Mouse (Mus musculus) right cerebral cortex, adult 18-20 months (tissue): ENCODE data around the gene Rab27a.
A peak's percentile ranks its signal among the peaks of the same experiment; 100 is the strongest.
"Not testable (repeated sequence)": the region's sequence is repeated elsewhere in the genome, so short reads cannot be mapped to it uniquely, and the experiment has no call there.

Experiments used
- DNase-seq: peaks from one replicate; pipeline ENCODE4 v3.0.0; 2022; ENCODE audit warnings: mixed read lengths

Rab27a gene

GRCm38 (mm10) chr9:73047906-73048305 lies 3.3 kb downstream of the Rab27a start:
- no peak for DNase-seq

- DNase-seq, result no peak
These were observed 4.3 kb downstream of the Rab27a start for GRCm38 (mm10) chr9:73048927-73049326.

- DNase-seq, result no peak
These were observed 5.2 kb downstream of the Rab27a start for GRCm38 (mm10) chr9:73049833-73050232.

GRCm38 (mm10) chr9:73050606-73051005 lies 6.0 kb downstream of the Rab27a start:
- DNase-seq, result no peak

GRCm38 (mm10) chr9:73055441-73055911 lies 10.8 kb downstream of the Rab27a start:
- DNase-seq, result no peak

- DNase-seq, result no peak
These were observed 14.6 kb downstream of the Rab27a start for GRCm38 (mm10) chr9:73059224-73059623.

GRCm38 (mm10) chr9:73063621-73064290 lies 19.1 kb downstream of the Rab27a start:
- no peak for DNase-seq

GRCm38 (mm10) chr9:73067086-73067485 lies 22.4 kb downstream of the Rab27a start:
- no peak for DNase-seq

- DNase-seq, result peak; percentile 79
These were observed 23.6 kb downstream of the Rab27a start for GRCm38 (mm10) chr9:73068230-73068679.

GRCm38 (mm10) chr9:73068688-73069087 lies 24.0 kb downstream of the Rab27a start:
- no peak for DNase-seq

GRCm38 (mm10) chr9:73070971-73071659 lies 26.5 kb downstream of the Rab27a start:
- DNase-seq, result peak; percentile 33

- no peak for DNase-seq
These were observed 27.8 kb downstream of the Rab27a start for GRCm38 (mm10) chr9:73072426-73072825.

- DNase-seq, result no peak
These were observed 28.5 kb downstream of the Rab27a start for GRCm38 (mm10) chr9:73073169-73073568.

GRCm38 (mm10) chr9:73079349-73079748 lies 34.7 kb downstream of the Rab27a start:
- not testable (repeated sequence) for DNase-seq

GRCm38 (mm10) chr9:73079801-73080325 lies 35.2 kb downstream of the Rab27a start:
- DNase-seq, result no peak

GRCm38 (mm10) chr9:73082291-73083000 lies 37.8 kb downstream of the Rab27a start:
- no peak for DNase-seq

- no peak for DNase-seq
These were observed 39.3 kb downstream of the Rab27a start for GRCm38 (mm10) chr9:73083956-73084355.

- DNase-seq, result no peak
These were observed 41.2 kb downstream of the Rab27a start for GRCm38 (mm10) chr9:73085845-73086244.

- no peak for DNase-seq
These were observed 42.5 kb downstream of the Rab27a start for GRCm38 (mm10) chr9:73087121-73087520.

- no peak for DNase-seq
These were observed 42.9 kb downstream of the Rab27a start for GRCm38 (mm10) chr9:73087581-73087980.

- no peak for DNase-seq
These were observed 44.7 kb downstream of the Rab27a start for GRCm38 (mm10) chr9:73089222-73089920.

- DNase-seq, result no peak
These were observed 45.5 kb downstream of the Rab27a start for GRCm38 (mm10) chr9:73090121-73090520.

- DNase-seq, result peak; percentile 43
These were observed 47.1 kb downstream of the Rab27a start for GRCm38 (mm10) chr9:73091747-73092146.
